ENCODE assay signal across 16 mouse cellular contexts in the genomic region with DNA sequence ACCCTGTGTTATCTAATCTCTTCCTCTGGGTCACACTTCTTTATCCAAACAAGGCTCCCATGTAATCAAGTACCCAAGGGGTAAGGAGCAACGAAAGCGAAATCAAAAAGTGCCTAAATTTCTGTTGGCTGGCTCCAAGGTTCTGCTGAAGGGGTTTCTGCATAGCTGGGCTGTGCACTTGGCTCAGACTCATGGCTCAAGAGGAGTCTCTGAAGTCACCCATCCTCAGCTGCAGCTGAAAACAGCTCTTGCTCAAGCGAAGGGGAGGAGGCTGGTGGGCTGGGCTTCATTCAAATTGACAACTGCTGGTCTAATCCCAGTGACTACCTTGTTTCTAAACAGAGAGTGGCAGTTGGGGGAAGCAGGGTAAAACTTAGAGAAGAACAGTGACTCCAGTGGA.
DNase-seq lines count a peak whose midpoint lies in the region; ATAC-seq and TF ChIP-seq lines count a peak whose summit lies in the region.
"Had no signal": no experiment of that assay in that cellular context is flagged by ENCODE, and none has a peak within 500 bp of the region (broad histone marks: within the 10 kb centered on the region; RNA-seq: fewer than 3 reads in every experiment).

No protein-coding gene starts in this region.

- H3K4me3 ChIP-seq in CH12.LX (replicated peaks in 1 of 3; ENCODE audit: low read depth in 2 of 3, low read length in 2 of 3, poor library complexity in 1 of 3), result no peak overlapping the region
- no peak overlapping the region for H3K4me3 ChIP-seq in lung, embryonic 16.5 days (ENCODE audit: low read length)
- H3K4me3 ChIP-seq: midbrain, embryonic 12.5 days had no signal

- in situ Hi-C loops in CH12.LX (cut with MboI; ENCODE audit: low pct_ligation_motif_present, low pct_unique_long_range_greater_than_20kb, low sequenced_read_pairs), result no loop called here

- H3K4me2 ChIP-seq in CH12.LX (ENCODE audit: insufficient read depth, low read depth, poor library complexity, severe bottlenecking), result no peak overlapping the region
- H3K4me2 ChIP-seq in lung, embryonic 16.5 days (ENCODE audit: low read depth, low read length), result no peak overlapping the region
- H3K4me2 ChIP-seq: liver, embryonic 11.5 days; midbrain, embryonic 12.5 days had no signal

- dilution Hi-C loops in CH12.LX (cut with MboI; ENCODE audit: extremely low pct_ligation_motif_present, extremely low pct_unique_long_range_greater_than_20kb, low sequenced_read_pairs), result no loop called here

- peaks cover 0 to 26% of the 10 kb centered on the region in 2 experiments; a peak in 2 of 4 replicates for H3K4me1 ChIP-seq in CH12.LX (ENCODE audit: control insufficient read depth in 1 of 2, insufficient read depth in 2 of 2)
- H3K4me1 ChIP-seq in lung, embryonic 16.5 days (replicated peaks; ENCODE audit: control insufficient read depth, insufficient read depth, low read length), result no peaks in the 10 kb centered on the region
- H3K4me1 ChIP-seq: midbrain, embryonic 12.5 days had no signal

- 22% methylated on average over 3 of the region's 3 CpGs for WGBS in lung, embryonic 16.5 days

- TF ChIP-seq RAD21 in CH12.LX (IDR thresholded peaks at IDR 0.05; ENCODE audit: low read depth, low read length), result no peak

- no peak overlapping the region for H3K27ac ChIP-seq in CH12.LX (ENCODE audit: insufficient read depth, low read depth)
- H3K27ac ChIP-seq in lung, embryonic 16.5 days (ENCODE audit: low read length), result no peak overlapping the region
- H3K27ac ChIP-seq: kidney, postnatal 0 days; midbrain, embryonic 12.5 days had no signal

- TF ChIP-seq CTCF in CH12.LX (conservative IDR thresholded peaks at IDR 0.05 in 1 of 2, IDR thresholded peaks at IDR 0.05 in 1 of 2; ENCODE audit: low read depth in 2 of 2, low read length in 2 of 2), result no peak

- TF ChIP-seq EP300 in CH12.LX (IDR thresholded peaks at IDR 0.05; ENCODE audit: low read length), result no peak

- no peaks in the 10 kb centered on the region for H3K27me3 ChIP-seq in CH12.LX (replicated peaks)
- H3K27me3 ChIP-seq in lung, embryonic 16.5 days (ENCODE audit: control insufficient read depth, insufficient read depth, low read depth, low read length), result no peaks in the 10 kb centered on the region
- H3K27me3 ChIP-seq: midbrain, embryonic 12.5 days had no signal

- H3K9ac ChIP-seq in CH12.LX (ENCODE audit: insufficient read depth, low read depth), result no peak overlapping the region
- no peak overlapping the region for H3K9ac ChIP-seq in lung, embryonic 16.5 days (ENCODE audit: low read length)
- H3K9ac ChIP-seq: midbrain, embryonic 12.5 days had no signal

- no peaks in the 10 kb centered on the region for H3K36me3 ChIP-seq in CH12.LX (replicated peaks in 1 of 2; ENCODE audit: control insufficient read depth in 1 of 2, insufficient read depth in 1 of 2, low read length in 1 of 2)
- H3K36me3 ChIP-seq in lung, embryonic 16.5 days (ENCODE audit: control insufficient read depth, insufficient read depth, low read length), result no peaks in the 10 kb centered on the region
- H3K36me3 ChIP-seq: midbrain, embryonic 12.5 days had no signal

- H3K9me3 ChIP-seq in CH12.LX (replicated peaks; ENCODE audit: low read length), result no peaks in the 10 kb centered on the region
- H3K9me3 ChIP-seq in lung, embryonic 16.5 days (ENCODE audit: control insufficient read depth, low read length), result no peaks in the 10 kb centered on the region
- H3K9me3 ChIP-seq: midbrain, embryonic 12.5 days had no signal

- no peak for TF ChIP-seq POLR2A in CH12.LX (IDR thresholded peaks at IDR 0.05; ENCODE audit: low read depth, low read length)

- ATAC-seq in lung, embryonic 16.5 days (ENCODE audit: low read depth), result peak; percentile 92
- ATAC-seq: CD4-positive, CD25-positive, alpha-beta regulatory T cell, adult 4 months; forebrain, embryonic 16.5 days; inflammation-experienced regulatory T-cells, adult 6 months had no signal

- DNase-seq in CH12.LX (ENCODE audit: extremely low read depth) (peak; percentile 22), R1 (ENCODE audit: low read depth, low spot score) (peak; percentile 15)
- peak; percentile 24 for DNase-seq in heart, adult 8-10 months (ENCODE audit: low spot score)
- DNase-seq in testis, postnatal 10 days (ENCODE audit: low spot score), result no peak
- no peak for DNase-seq in embryo, embryonic 9.5 days (ENCODE audit: extremely low spot score)
- no peak for DNase-seq in kidney, adult 18-20 months
- no peak for DNase-seq in layer of hippocampus, postnatal 25 days (ENCODE audit: extremely low spot score in 1 of 2, low spot score in 1 of 2)
- DNase-seq: adrenal gland, postnatal 25 days; cerebellum, postnatal 36 days had no signal

- H3K79me2 ChIP-seq in CH12.LX (replicated peaks; ENCODE audit: control insufficient read depth, extremely low read depth, insufficient read depth, poor library complexity, severe bottlenecking), result no peaks in the 10 kb centered on the region

TF ChIP-seq in CH12.LX, 34 proteins besides CTCF, POLR2A, EP300 and RAD21:
- TF ChIP-seq USF2 (conservative IDR thresholded peaks at IDR 0.05; ENCODE audit: low read depth, low read length) (no peak), TBP (conservative IDR thresholded peaks at IDR 0.05; ENCODE audit: low read depth, low read length) (no peak), MXI1 (IDR thresholded peaks at IDR 0.05; ENCODE audit: low read depth, low read length) (no peak), ZC3H11A (IDR thresholded peaks at IDR 0.05; ENCODE audit: low read depth, low read length) (no peak), POLR2AphosphoS2 (IDR thresholded peaks at IDR 0.05; ENCODE audit: low read depth, low read length) (no peak), IRF4 (IDR thresholded peaks at IDR 0.05; ENCODE audit: low read depth, low read length) (no peak), ETS1 (conservative IDR thresholded peaks at IDR 0.05; ENCODE audit: low read depth, low read length) (no peak), ZKSCAN1 (IDR thresholded peaks at IDR 0.05; ENCODE audit: borderline replicate concordance, low read depth, low read length) (no peak), CHD2 (IDR thresholded peaks at IDR 0.05; ENCODE audit: low read length) (no peak)

Comparison
In these comparisons a context has a peak if more than half of its experiments do, and no peak if none do; other contexts are left out.
1. DNase-seq: peak in CH12.LX (single experiment), R1 (single experiment) and heart, adult 8-10 months (single experiment); none in testis, postnatal 10 days (single experiment), embryo, embryonic 9.5 days (single experiment), kidney, adult 18-20 months (single experiment) and layer of hippocampus, postnatal 25 days (0 of 2).